Mouse (Mus musculus) lung, postnatal 0 days (tissue): ENCODE data around the gene Calr3. TPM values are rescaled to one million over a fixed set of nuclear protein-coding genes. Genes with fewer than 3 reads are reported as not detected.

Source experiments
- ATAC-seq: fragments of 200-750 bp; cut with Nextera tagmentation; 2 replicates; pipeline ENCODE4 v1.8.0; 2017; ENCODE audit warnings: moderate library complexity
- DNase-seq: peaks from one replicate; pipeline ENCODE4 v3.0.0-alpha.2; 2016; ENCODE audit warnings: low spot score
- H3K27ac ChIP-seq: fragments of 300-500 bp; sonication (generic); 2 replicates; pipeline ENCODE4 v1.5.1; 2014; ENCODE audit warnings: antibody characterized with exemption, mild to moderate bottlenecking, low read length, mixed read lengths
- H3K27me3 ChIP-seq: fragments of 300-500 bp; sonication (generic); replicated peaks from 2 replicates; pipeline ENCODE4 v1.6.1; 2014; ENCODE audit warnings: low read length, mixed read lengths; ENCODE audit not compliant: insufficient read depth
- H3K36me3 ChIP-seq: fragments of 300-500 bp; sonication (generic); 2 replicates; pipeline ENCODE4 v1.6.1; 2014; ENCODE audit warnings: low read length, mixed read lengths; ENCODE audit not compliant: insufficient read depth
- H3K4me1 ChIP-seq: fragments of 300-500 bp; sonication (generic); 2 replicates; pipeline ENCODE4 v1.6.1; 2014; ENCODE audit warnings: antibody characterized with exemption, low read depth, low read length, mixed read lengths; ENCODE audit not compliant: insufficient read depth
- H3K4me2 ChIP-seq: fragments of 300-500 bp; sonication (generic); replicated peaks from 2 replicates; pipeline ENCODE4 v1.6.1; 2014; ENCODE audit warnings: low read depth, mild to moderate bottlenecking, low read length, moderate library complexity, mixed read lengths
- H3K4me3 ChIP-seq: fragments of 300-500 bp; sonication (generic); 2 replicates; pipeline ENCODE4 v1.5.1; 2014; ENCODE audit warnings: low read depth, low read length
- H3K9ac ChIP-seq: fragments of 300-500 bp; sonication (generic); replicated peaks from 2 replicates; pipeline ENCODE4 v1.6.1; 2014; ENCODE audit warnings: low read depth, mild to moderate bottlenecking
- H3K9me3 ChIP-seq: fragments of 300-500 bp; sonication (generic); 2 replicates; pipeline ENCODE4 v1.6.1; 2016; ENCODE audit warnings: low read length, mixed read lengths
- CTCF ChIP-seq: IDR thresholded peaks from 2 replicates; pipeline ENCODE4 v1.5.1; 2016; ENCODE audit warnings: antibody characterized with exemption, mild to moderate bottlenecking
- EP300 ChIP-seq: IDR thresholded peaks from 2 replicates; pipeline ENCODE4 v1.6.1; 2016; ENCODE audit warnings: antibody characterized with exemption, mild to moderate bottlenecking, control low read depth
- WGBS: fragments of 180-500 bp; shearing (Covaris S2); extraction: QIAGEN DNeasy Blood & Tissue Kit; methylation state at CpG from one replicate; pipeline ENCODE4 v1.1.7; 2014; 5-methylcytosine and 5-hydroxymethylcytosine counted together
- microRNA-seq: library from miRNA; unstranded; fragments of <30 nt; microRNA quantifications from one replicate; pipeline ENCODE4, GENCODE M21; 2016
- polyA plus RNA-seq: library from polyadenylated mRNA; unstranded; fragments of >200 nt; fragmentation: Nextera tagmentation; extraction: Ambion mirVana; gene quantifications from 2 replicates; pipeline ENCODE4 v1.2.1, GENCODE M21; 2015

The Calr3 gene
- polyA plus RNA-seq, 1 experiment from 2014 or later = 1.2 TPM

GRCm38 (mm10) chr8:72376309-72376708, 67.4 kb downstream of the Calr3 start:
- no peaks in the 10 kb centered on the region for H3K4me1 ChIP-seq
- H3K9ac ChIP-seq = no peak overlapping the region
- H3K9me3 ChIP-seq = no peaks in the 10 kb centered on the region
- ATAC-seq (no peak), DNase-seq (no peak)
- no peak overlapping the region for H3K4me3 ChIP-seq
- TF ChIP-seq EP300 (no peak), CTCF (no peak)
- no peak overlapping the region for H3K4me2 ChIP-seq
- peaks cover 34% of the 10 kb centered on the region for H3K36me3 ChIP-seq
- no peaks in the 10 kb centered on the region for H3K27me3 ChIP-seq
- WGBS = 67% methylated on average over 5 of the region's 5 CpGs
- H3K27ac ChIP-seq = no peak overlapping the region

- no peak overlapping the region for H3K4me3 ChIP-seq
- H3K9me3 ChIP-seq = no peaks in the 10 kb centered on the region
- H3K27me3 ChIP-seq = no peaks in the 10 kb centered on the region
- peaks cover 29% of the 10 kb centered on the region for H3K36me3 ChIP-seq
- no peaks in the 10 kb centered on the region for H3K4me1 ChIP-seq
- no peak overlapping the region for H3K9ac ChIP-seq
- TF ChIP-seq EP300 = no peak
- TF ChIP-seq CTCF = no peak
- no peak overlapping the region for H3K4me2 ChIP-seq
- H3K27ac ChIP-seq = no peak overlapping the region
- no peak for ATAC-seq
- no peak for DNase-seq
- 58% methylated on average over 5 of the region's 5 CpGs for WGBS
These were observed 68.5 kb downstream of the Calr3 start for GRCm38 (mm10) chr8:72375161-72375560.

Small RNA genes within 50 kb of the gene (microRNA-seq; reads per million reads assigned to microRNA genes)
- not detected for gene Mir7068

Other genes starting within 250 kb of the Calr3 start
- gene Cib3, start 231.0 kb downstream of the Calr3 start, polyA plus RNA-seq = 0.17 and 0.25 TPM in 2 replicates
- gene Gm11034, start 230.2 kb downstream of the Calr3 start, polyA plus RNA-seq = not detected in 2 replicates
- gene Fam32a, start 224.1 kb downstream of the Calr3 start, polyA plus RNA-seq = 63.7 and 69.3 TPM in 2 replicates
- gene Ap1m1, start 203.9 kb downstream of the Calr3 start, polyA plus RNA-seq = 65.3 and 68.2 TPM in 2 replicates
- 5.7 and 6.1 TPM in 2 replicates for gene Gm10282, start 138.6 kb downstream of the Calr3 start, polyA plus RNA-seq
- 65.3 and 74.1 TPM in 2 replicates for gene Klf2, start 124.8 kb downstream of the Calr3 start, polyA plus RNA-seq
- 25.6 and 25.9 TPM in 2 replicates for gene Eps15l1, start 22.4 kb downstream of the Calr3 start, polyA plus RNA-seq
- 7.9 and 9.0 TPM in 2 replicates for gene 1700030K09Rik, start within 50 bp of the Calr3 start, polyA plus RNA-seq
- 17.3 and 18.8 TPM in 2 replicates for gene Cherp, start 31.4 kb upstream of the Calr3 start, polyA plus RNA-seq
- gene Slc35e1, start 48.7 kb upstream of the Calr3 start, polyA plus RNA-seq = 9.8 and 10.5 TPM in 2 replicates
- gene Med26, start 104.4 kb upstream of the Calr3 start, polyA plus RNA-seq = 9.5 and 9.6 TPM in 2 replicates
- 96.8 and 100 TPM in 2 replicates for gene Smim7, start 127.2 kb upstream of the Calr3 start, polyA plus RNA-seq
- gene Tmem38a, start 128.2 kb upstream of the Calr3 start, polyA plus RNA-seq = 17.3 and 19.1 TPM in 2 replicates
- 0.05 and 0.13 TPM in 2 replicates for gene Nwd1, start 202.8 kb upstream of the Calr3 start, polyA plus RNA-seq